Mouse (Mus musculus) MEL (cell line): ENCODE measurements around the gene BC035044.

Experiments
- ELF1 ChIP-seq: IDR thresholded peaks from 2 replicates; pipeline ENCODE4 v1.6.1; 2014; ENCODE audit warnings: low read depth, mild to moderate bottlenecking, inconsistent platforms, low read length, improper control_type of control experiment, moderate library complexity
- EP300 ChIP-seq, 2 experiments: IDR thresholded peaks; 2 replicates each; pipeline ENCODE4 v1.6.1; 2011; ENCODE audit warnings: improper control_type of control experiment in 2 of 2, low read length in 2 of 2, low read depth in 1 of 2, mild to moderate bottlenecking in 1 of 2
- GATA1 ChIP-seq: IDR thresholded peaks from 2 replicates; pipeline ENCODE4 v1.6.1; 2011; ENCODE audit warnings: low read depth, low read length, improper control_type of control experiment
- MAFK ChIP-seq: IDR thresholded peaks from 2 replicates; pipeline ENCODE4 v1.6.1; 2011; ENCODE audit warnings: low read depth, mild to moderate bottlenecking, low read length, improper control_type of control experiment, borderline replicate concordance
- MAZ ChIP-seq: IDR thresholded peaks from 2 replicates; pipeline ENCODE4 v1.6.1; 2012; ENCODE audit warnings: low read depth, mild to moderate bottlenecking, inconsistent platforms, low read length, improper control_type of control experiment
- POLR2A ChIP-seq, 2 experiments: IDR thresholded peaks; 2 replicates each; pipeline ENCODE4 v1.6.1; 2011 to 2012; ENCODE audit warnings: low read length in 2 of 2, mild to moderate bottlenecking in 2 of 2, control low read depth in 1 of 2, improper control_type of control experiment in 1 of 2, low read depth in 1 of 2, moderate library complexity in 1 of 2; ENCODE audit not compliant: control insufficient read depth in 1 of 2, insufficient read depth in 1 of 2, poor library complexity in 1 of 2
- TAL1 ChIP-seq: IDR thresholded peaks from 2 replicates; pipeline ENCODE4 v1.6.1; 2012; ENCODE audit warnings: mild to moderate bottlenecking, inconsistent platforms, low read length, moderate library complexity, mixed read lengths
- ZKSCAN1 ChIP-seq: IDR thresholded peaks from 2 replicates; pipeline ENCODE4 v1.6.1; 2012; ENCODE audit warnings: low read depth, mild to moderate bottlenecking, inconsistent platforms, low read length, improper control_type of control experiment, moderate library complexity
- ZNF384 ChIP-seq: IDR thresholded peaks from 2 replicates; pipeline ENCODE4 v1.6.1; 2012; ENCODE audit warnings: low read depth, mild to moderate bottlenecking, inconsistent platforms, low read length, improper control_type of control experiment

- TF ChIP-seq POLR2A (IDR thresholded peaks at IDR 0.05; ENCODE audit: control insufficient read depth in 1 of 2, insufficient read depth in 1 of 2, low read depth in 1 of 2, low read length in 2 of 2, poor library complexity in 1 of 2): no peak
- TF ChIP-seq MAFK: no peak
- no peak for TF ChIP-seq TAL1
- TF ChIP-seq ZKSCAN1: no peak
- no peak for TF ChIP-seq EP300 (IDR thresholded peaks at IDR 0.05; ENCODE audit: low read depth in 1 of 2, low read length in 2 of 2)
- no peak for TF ChIP-seq ELF1
- no peak for TF ChIP-seq ZNF384
- TF ChIP-seq GATA1: no peak
- TF ChIP-seq MAZ: no peak
Measured at GRCm38 (mm10) chr6:128837454-128838341, 53.2 kb downstream of the BC035044 start.
